Mouse (Mus musculus) testis, adult 2 months (tissue): ENCODE measurements around the gene Trcg1.

Source experiments
- CTCF ChIP-seq: fragments of 200-500 bp; IDR thresholded peaks from 2 replicates; pipeline ENCODE4 v1.5.1; 2012; ENCODE audit warnings: low read depth, mild to moderate bottlenecking, inconsistent platforms, low read length, moderate library complexity; ENCODE audit not compliant: control insufficient read depth, insufficient read depth, insufficient replicate concordance
- POLR2A ChIP-seq: fragments of 200-500 bp; IDR thresholded peaks from 2 replicates; pipeline ENCODE4 v1.6.1; 2012; ENCODE audit warnings: low read depth, mild to moderate bottlenecking, inconsistent platforms, low read length, moderate library complexity; ENCODE audit not compliant: control insufficient read depth

- TF ChIP-seq POLR2A (no peak), CTCF (no peak)
Measured at GRCm38 (mm10) chr9:57250026-57250425, 13.7 kb downstream of the Trcg1 start.
